Mouse (Mus musculus): ENCODE measurements around the gene Cdc14a. TPM values are rescaled to one million over a fixed set of nuclear protein-coding genes. Genes with fewer than 3 reads are reported as not detected.

Gene Cdc14a
- total and polyA plus RNA-seq, 3 experiments, result 9.3 to 29.9 (median 18.9) TPM

GRCm38 (mm10) chr3:116388808-116389207 is 35.0 kb downstream of the Cdc14a start:
- TF ChIP-seq GATA2 (IDR thresholded peaks at IDR 0.05; ENCODE audit: borderline replicate concordance, low read depth, low read length) (no peak), CTCF (IDR thresholded peaks at IDR 0.05; ENCODE audit: low read depth, low read length) (no peak), TAL1 (conservative IDR thresholded peaks at IDR 0.05; ENCODE audit: low read depth, low read length) (peak; percentile 96), POLR2AphosphoS5 (IDR thresholded peaks at IDR 0.05; ENCODE audit: insufficient replicate concordance, low read depth, low read length) (no peak)
- Histone ChIP-seq H3K4me1 (ENCODE audit: insufficient read depth, low read depth, low read length) (peaks cover 77% of the 10 kb centered on the region), H3K4me3 (ENCODE audit: low read depth, low read length) (peak overlapping the region; percentile 51; the same call in 1 of the 2 replicates), H3K27me3 (ENCODE audit: insufficient read depth, low read length) (no peaks in the 10 kb centered on the region), H3K36me3 (replicated peaks) (peaks cover 34% of the 10 kb centered on the region), H3K9me3 (replicated peaks) (no peaks in the 10 kb centered on the region)
- ATAC-seq (ENCODE audit: extremely low read depth, insufficient number of reproducible peaks, low FRiP score, poor library complexity, severe bottlenecking) (peak; percentile 85), DNase-seq (ENCODE audit: low spot score) (peak; percentile 70)

- Histone ChIP-seq H3K4me3 (ENCODE audit: low read depth, low read length) (no peak overlapping the region; the same call in 1 of the 2 replicates), H3K4me1 (ENCODE audit: insufficient read depth, low read depth, low read length) (peaks cover 75% of the 10 kb centered on the region), H3K27me3 (ENCODE audit: insufficient read depth, low read length) (no peaks in the 10 kb centered on the region), H3K36me3 (replicated peaks) (peaks cover 41% of the 10 kb centered on the region), H3K9me3 (replicated peaks) (no peaks in the 10 kb centered on the region)
- no peak for DNase-seq (ENCODE audit: low spot score)
- TF ChIP-seq POLR2AphosphoS5 (IDR thresholded peaks at IDR 0.05; ENCODE audit: insufficient replicate concordance, low read depth, low read length), result no peak
- TF ChIP-seq TAL1 (conservative IDR thresholded peaks at IDR 0.05; ENCODE audit: low read depth, low read length), result peak; percentile 37; the same call in 1 of the 2 replicates
- no peak for ATAC-seq (ENCODE audit: extremely low read depth, insufficient number of reproducible peaks, low FRiP score, poor library complexity, severe bottlenecking)
Observed at GRCm38 (mm10) chr3:116386886-116387285, 36.9 kb downstream of the Cdc14a start.

- H3K4me1 ChIP-seq (ENCODE audit: insufficient read depth, low read depth, low read length), result peaks cover 70% of the 10 kb centered on the region
- H3K36me3 ChIP-seq (replicated peaks), result peaks cover 39% of the 10 kb centered on the region
- DNase-seq (ENCODE audit: low spot score), result peak; percentile 8
- H3K27me3 ChIP-seq (ENCODE audit: insufficient read depth, low read length), result no peaks in the 10 kb centered on the region
- no peak for TF ChIP-seq POLR2AphosphoS5 (IDR thresholded peaks at IDR 0.05; ENCODE audit: insufficient replicate concordance, low read depth, low read length)
- TF ChIP-seq TAL1 (conservative IDR thresholded peaks at IDR 0.05; ENCODE audit: low read depth, low read length), result no peak
- TF ChIP-seq CTCF (IDR thresholded peaks at IDR 0.05; ENCODE audit: low read depth, low read length), result no peak
- no peak for TF ChIP-seq GATA2 (IDR thresholded peaks at IDR 0.05; ENCODE audit: borderline replicate concordance, low read depth, low read length)
- no peak for TF ChIP-seq GATA1 (IDR thresholded peaks at IDR 0.05; ENCODE audit: borderline replicate concordance, low read length)
- no peaks in the 10 kb centered on the region for H3K9me3 ChIP-seq (replicated peaks)
- no peak overlapping the region; the same call in 1 of the 2 replicates for H3K4me3 ChIP-seq (ENCODE audit: low read depth, low read length)
- no peak for ATAC-seq (ENCODE audit: extremely low read depth, insufficient number of reproducible peaks, low FRiP score, poor library complexity, severe bottlenecking)
Observed at GRCm38 (mm10) chr3:116386342-116386741, 37.5 kb downstream of the Cdc14a start.

GRCm38 (mm10) chr3:116384319-116384718 is 39.5 kb downstream of the Cdc14a start:
- ATAC-seq (ENCODE audit: extremely low read depth, insufficient number of reproducible peaks, low FRiP score, poor library complexity, severe bottlenecking) (no peak), DNase-seq (ENCODE audit: low spot score) (no peak)
- Histone ChIP-seq H3K27me3 (ENCODE audit: insufficient read depth, low read length) (no peaks in the 10 kb centered on the region), H3K36me3 (replicated peaks) (peaks cover 43% of the 10 kb centered on the region), H3K9me3 (replicated peaks) (no peaks in the 10 kb centered on the region), H3K4me1 (ENCODE audit: insufficient read depth, low read depth, low read length) (peaks cover 56% of the 10 kb centered on the region), H3K4me3 (ENCODE audit: low read depth, low read length) (no peak overlapping the region)
- TF ChIP-seq GATA2 (IDR thresholded peaks at IDR 0.05; ENCODE audit: borderline replicate concordance, low read depth, low read length) (no peak), POLR2AphosphoS5 (IDR thresholded peaks at IDR 0.05; ENCODE audit: insufficient replicate concordance, low read depth, low read length) (no peak), GATA1 (IDR thresholded peaks at IDR 0.05; ENCODE audit: borderline replicate concordance, low read length) (no peak), CTCF (IDR thresholded peaks at IDR 0.05; ENCODE audit: low read depth, low read length) (no peak), TAL1 (conservative IDR thresholded peaks at IDR 0.05; ENCODE audit: low read depth, low read length) (no peak)

GRCm38 (mm10) chr3:116380319-116380718 is 43.5 kb downstream of the Cdc14a start:
- TF ChIP-seq GATA2 (IDR thresholded peaks at IDR 0.05; ENCODE audit: borderline replicate concordance, low read depth, low read length), result no peak
- no peak for TF ChIP-seq GATA1 (IDR thresholded peaks at IDR 0.05; ENCODE audit: borderline replicate concordance, low read length)
- TF ChIP-seq CTCF (IDR thresholded peaks at IDR 0.05; ENCODE audit: low read depth, low read length), result no peak
- no peak for TF ChIP-seq POLR2AphosphoS5 (IDR thresholded peaks at IDR 0.05; ENCODE audit: insufficient replicate concordance, low read depth, low read length)
- no peak for TF ChIP-seq TAL1 (conservative IDR thresholded peaks at IDR 0.05; ENCODE audit: low read depth, low read length)
- Histone ChIP-seq H3K9me3 (replicated peaks) (no peaks in the 10 kb centered on the region), H3K27me3 (ENCODE audit: insufficient read depth, low read length) (no peaks in the 10 kb centered on the region), H3K4me1 (ENCODE audit: insufficient read depth, low read depth, low read length) (peaks cover 27% of the 10 kb centered on the region), H3K4me3 (ENCODE audit: low read depth, low read length) (no peak overlapping the region), H3K36me3 (replicated peaks) (peaks cover 50% of the 10 kb centered on the region)
- ATAC-seq (ENCODE audit: extremely low read depth, insufficient number of reproducible peaks, low FRiP score, poor library complexity, severe bottlenecking) (no peak), DNase-seq (ENCODE audit: low spot score) (no peak)

- ATAC-seq (ENCODE audit: extremely low read depth, insufficient number of reproducible peaks, low FRiP score, poor library complexity, severe bottlenecking), result no peak
- no peak for DNase-seq (ENCODE audit: low spot score)
- Histone ChIP-seq H3K36me3 (replicated peaks) (peaks cover 25% of the 10 kb centered on the region), H3K4me3 (ENCODE audit: low read depth, low read length) (no peak overlapping the region), H3K4me1 (ENCODE audit: insufficient read depth, low read depth, low read length) (peaks cover 8% of the 10 kb centered on the region; the same call in 1 of the 2 replicates), H3K27me3 (ENCODE audit: insufficient read depth, low read length) (no peaks in the 10 kb centered on the region), H3K9me3 (replicated peaks) (no peaks in the 10 kb centered on the region)
- no peak for TF ChIP-seq GATA1 (IDR thresholded peaks at IDR 0.05; ENCODE audit: borderline replicate concordance, low read length)
- TF ChIP-seq TAL1 (conservative IDR thresholded peaks at IDR 0.05; ENCODE audit: low read depth, low read length), result no peak
- no peak for TF ChIP-seq GATA2 (IDR thresholded peaks at IDR 0.05; ENCODE audit: borderline replicate concordance, low read depth, low read length)
- TF ChIP-seq POLR2AphosphoS5 (IDR thresholded peaks at IDR 0.05; ENCODE audit: insufficient replicate concordance, low read depth, low read length), result no peak
- TF ChIP-seq CTCF (IDR thresholded peaks at IDR 0.05; ENCODE audit: low read depth, low read length), result no peak
Observed at GRCm38 (mm10) chr3:116375442-116375841, 48.4 kb downstream of the Cdc14a start.

Data from G1E (cell line).